Mouse (Mus musculus) kidney, embryonic 14.5 days (tissue): ENCODE results near the gene Itgb5. TPM values are rescaled to one million over a fixed set of nuclear protein-coding genes. Genes with fewer than 3 reads are reported as not detected.

Experiments used
- ATAC-seq: fragments of 200-750 bp; cut with Nextera tagmentation; 2 replicates; pipeline ENCODE4 v1.8.0; 2017; ENCODE audit warnings: moderate number of reproducible peaks, mild to moderate bottlenecking, moderate TSS enrichment, moderate library complexity; ENCODE audit not compliant: low FRiP score, low TSS enrichment
- H3K27ac ChIP-seq: fragments of 300-500 bp; sonication (generic); 2 replicates; pipeline ENCODE4 v1.5.1; 2014; ENCODE audit warnings: low read depth, mild to moderate bottlenecking, low read length, moderate library complexity, mixed read lengths
- H3K27me3 ChIP-seq: fragments of 300-500 bp; sonication (generic); 2 replicates; pipeline ENCODE4 v1.6.1; 2014; ENCODE audit warnings: mild to moderate bottlenecking, low read length; ENCODE audit not compliant: control insufficient read depth, insufficient read depth
- H3K36me3 ChIP-seq: fragments of 300-500 bp; sonication (generic); 2 replicates; pipeline ENCODE4 v1.6.1; 2014; ENCODE audit warnings: low read length, mixed read lengths; ENCODE audit not compliant: control insufficient read depth, insufficient read depth
- H3K4me1 ChIP-seq: fragments of 300-500 bp; sonication (generic); 2 replicates; pipeline ENCODE4 v1.6.1; 2014; ENCODE audit warnings: low read length, mixed read lengths; ENCODE audit not compliant: control insufficient read depth, insufficient read depth
- H3K4me2 ChIP-seq: fragments of 300-500 bp; sonication (generic); replicated peaks from 2 replicates; pipeline ENCODE4 v1.6.1; 2014; ENCODE audit warnings: low read depth, mild to moderate bottlenecking, low read length
- H3K4me3 ChIP-seq: fragments of 300-500 bp; sonication (generic); 2 replicates; pipeline ENCODE4 v1.5.1; 2014; ENCODE audit warnings: mild to moderate bottlenecking, low read length
- H3K9ac ChIP-seq: fragments of 300-500 bp; sonication (generic); 2 replicates; pipeline ENCODE4 v1.6.1; 2014; ENCODE audit warnings: low read depth, mild to moderate bottlenecking, low read length, moderate library complexity
- H3K9me3 ChIP-seq: fragments of 300-500 bp; sonication (generic); 2 replicates; pipeline ENCODE4 v1.6.1; 2016; ENCODE audit warnings: low read length; ENCODE audit not compliant: control insufficient read depth
- WGBS: fragments of 180-500 bp; shearing (Covaris S2); extraction: QIAGEN DNeasy Blood & Tissue Kit; methylation state at CpG from one replicate; pipeline ENCODE4 v1.1.7; 2014; 5-methylcytosine and 5-hydroxymethylcytosine counted together
- polyA plus RNA-seq: library from polyadenylated mRNA; unstranded; fragments of >200 nt; fragmentation: Nextera tagmentation; extraction: Ambion mirVana; gene quantifications from 2 replicates; pipeline ENCODE4 v1.2.1, GENCODE M21; 2014

The Itgb5 gene
- polyA plus RNA-seq, 1 experiment from 2014 or later = 49.7 TPM

DNA sequence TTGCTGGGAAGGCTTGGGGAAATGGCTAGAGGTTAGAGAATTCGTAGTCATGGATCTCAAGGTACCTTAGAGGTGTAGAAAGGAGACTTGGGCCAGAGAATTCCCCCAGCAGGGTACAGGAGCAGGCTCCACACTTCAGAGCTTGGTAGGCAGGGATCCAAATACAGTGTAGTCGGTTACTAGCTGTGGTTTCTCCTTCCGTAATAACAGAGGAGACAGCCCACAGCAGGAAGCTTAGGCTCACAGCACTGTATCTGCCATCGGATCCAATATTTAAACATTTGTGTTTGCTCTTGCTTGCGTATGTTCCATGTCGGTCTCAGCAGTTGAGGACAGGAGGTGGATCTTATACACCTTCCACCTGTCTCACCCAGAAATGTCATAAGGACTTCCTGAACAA is 33.6 kb upstream of the Itgb5 start:
- no peak for ATAC-seq
- no peaks in the 10 kb centered on the region for H3K4me1 ChIP-seq
- 82% methylated on average over 6 of the region's 6 CpGs for WGBS
- no peak overlapping the region for H3K9ac ChIP-seq
- H3K9me3 ChIP-seq = no peaks in the 10 kb centered on the region
- no peaks in the 10 kb centered on the region for H3K27me3 ChIP-seq
- no peak overlapping the region for H3K4me3 ChIP-seq
- H3K27ac ChIP-seq = no peak overlapping the region
- no peaks in the 10 kb centered on the region for H3K36me3 ChIP-seq
- no peak overlapping the region for H3K4me2 ChIP-seq

DNA sequence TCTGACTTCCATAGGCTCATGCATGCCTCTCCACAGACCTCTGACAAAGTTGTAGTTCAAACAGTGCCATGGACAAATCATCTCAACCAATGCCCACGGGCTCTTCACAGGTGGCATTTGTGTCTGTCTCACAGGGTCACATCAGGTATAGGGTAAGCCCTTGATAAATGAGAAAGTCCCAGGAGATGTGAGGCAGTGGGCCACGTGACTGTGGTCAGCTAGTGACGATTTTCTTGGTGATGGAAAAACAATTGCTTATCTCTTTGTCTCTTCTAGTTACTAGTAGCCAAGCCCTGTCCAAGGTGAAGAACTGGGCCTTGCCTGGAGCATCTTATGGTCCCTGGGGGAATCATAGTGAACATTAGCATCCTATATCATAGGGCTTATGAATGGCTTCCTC is 32.7 kb upstream of the Itgb5 start:
- no peak for ATAC-seq
- no peak overlapping the region for H3K27ac ChIP-seq

DNA sequence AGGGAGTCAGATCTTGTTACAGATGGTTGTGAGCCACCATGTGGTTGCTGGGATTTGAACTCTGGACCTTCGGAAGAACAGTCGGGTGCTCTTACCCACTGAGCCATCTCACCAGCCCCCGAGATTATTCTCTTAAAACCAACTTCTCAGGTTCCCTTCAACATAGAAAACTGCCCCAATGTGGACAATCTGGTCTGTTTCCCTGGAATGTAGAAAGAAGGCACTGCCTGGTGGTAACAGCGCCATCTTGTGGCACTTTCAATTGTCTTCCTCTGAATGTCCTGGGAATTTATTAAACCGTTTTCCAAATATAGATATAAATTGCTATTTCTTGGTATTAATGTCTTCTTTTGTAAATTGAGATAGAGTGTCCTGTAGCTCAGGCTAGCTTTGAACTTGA is 31.6 kb upstream of the Itgb5 start:
- ATAC-seq = no peak
- 43% methylated on average over 5 of the region's 5 CpGs for WGBS
- H3K27ac ChIP-seq = no peak overlapping the region

More for the DNA sequence above, 32.7 kb upstream of the Itgb5 start:
- no peak overlapping the region for H3K9ac ChIP-seq
- WGBS = 87% methylated on average over 3 of the region's 3 CpGs
- no peaks in the 10 kb centered on the region for H3K9me3 ChIP-seq
- no peak overlapping the region for H3K4me3 ChIP-seq
- no peaks in the 10 kb centered on the region for H3K4me1 ChIP-seq
- no peaks in the 10 kb centered on the region for H3K36me3 ChIP-seq
- H3K27me3 ChIP-seq = no peaks in the 10 kb centered on the region
- no peak overlapping the region for H3K4me2 ChIP-seq

DNA sequence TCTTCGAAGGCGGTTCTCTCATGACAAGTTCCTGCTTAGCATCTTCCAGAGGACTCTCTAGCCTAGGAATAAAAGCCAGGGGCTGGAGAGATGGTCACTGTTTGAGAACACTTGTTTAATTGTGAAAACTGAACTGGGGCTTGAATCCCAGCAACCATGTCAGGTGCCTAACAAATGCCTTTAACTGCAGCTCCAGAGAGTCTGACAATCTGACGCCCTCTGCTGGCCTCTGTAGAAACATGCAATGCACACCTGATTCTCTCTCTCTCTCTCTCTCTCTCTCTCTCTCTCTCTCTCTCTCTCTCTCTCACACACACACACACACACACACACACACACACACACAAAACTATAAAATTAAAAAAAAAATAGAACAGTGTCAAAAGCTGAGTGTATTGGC is 19.5 kb upstream of the Itgb5 start:
- 82% methylated on average over 3 of the region's 3 CpGs for whole genome bisulfite sequencing
- Histone ChIP-seq H3K27ac (no peak overlapping the region), H3K9me3 (no peaks in the 10 kb centered on the region; the same call in 1 of the 2 replicates), H3K4me1 (no peaks in the 10 kb centered on the region), H3K27me3 (no peaks in the 10 kb centered on the region), H3K4me3 (no peak overlapping the region), H3K4me2 (no peak overlapping the region), H3K9ac (no peak overlapping the region), H3K36me3 (no peaks in the 10 kb centered on the region)
- ATAC-seq = no peak

More for the DNA sequence above, 31.6 kb upstream of the Itgb5 start:
- Histone ChIP-seq H3K4me3 (no peak overlapping the region), H3K36me3 (no peaks in the 10 kb centered on the region), H3K27me3 (no peaks in the 10 kb centered on the region), H3K4me1 (no peaks in the 10 kb centered on the region), H3K9ac (no peak overlapping the region), H3K4me2 (no peak overlapping the region), H3K9me3 (no peaks in the 10 kb centered on the region)

- no peaks in the 10 kb centered on the region for H3K9me3 ChIP-seq
- no peak for ATAC-seq
- WGBS = 86% methylated on average over 7 of the region's 7 CpGs
- H3K9ac ChIP-seq = no peak overlapping the region
- H3K27ac ChIP-seq = no peak overlapping the region
- H3K4me1 ChIP-seq = no peaks in the 10 kb centered on the region
- no peak overlapping the region for H3K4me3 ChIP-seq
- no peaks in the 10 kb centered on the region for H3K27me3 ChIP-seq
- no peaks in the 10 kb centered on the region for H3K36me3 ChIP-seq
- H3K4me2 ChIP-seq = no peak overlapping the region
These were observed 10.9 kb upstream of the Itgb5 start for GRCm38 (mm10) chr16:33818413-33819165.

GRCm38 (mm10) chr16:33820269-33821178 is 8.9 kb upstream of the Itgb5 start:
- Histone ChIP-seq H3K27me3 (no peaks in the 10 kb centered on the region), H3K36me3 (no peaks in the 10 kb centered on the region), H3K4me2 (no peak overlapping the region), H3K27ac (no peak overlapping the region), H3K4me3 (no peak overlapping the region), H3K4me1 (no peaks in the 10 kb centered on the region), H3K9ac (no peak overlapping the region), H3K9me3 (no peaks in the 10 kb centered on the region)
- ATAC-seq = no peak
- WGBS = 20% methylated on average over 17 of the region's 17 CpGs

DNA sequence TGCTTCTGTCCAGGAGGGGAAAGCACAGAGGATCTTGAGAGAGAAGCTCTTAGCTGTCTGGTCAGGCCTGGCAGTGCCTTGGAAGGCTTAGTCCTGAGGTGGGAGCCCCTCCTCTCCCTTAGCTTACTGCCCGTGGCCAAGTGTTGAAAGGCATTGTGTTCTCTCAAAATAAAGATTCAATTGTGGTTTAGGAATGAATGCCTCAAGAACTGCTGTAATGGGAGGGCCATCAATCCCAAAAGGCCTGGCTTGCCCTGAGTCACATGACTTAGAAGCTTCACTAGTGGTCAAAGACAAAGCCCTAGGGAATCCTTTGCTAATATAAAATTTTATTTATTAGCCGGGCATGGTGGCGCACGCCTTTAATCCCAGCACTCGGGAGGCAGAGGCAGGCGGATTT is 4.9 kb upstream of the Itgb5 start:
- 86% methylated on average over 6 of the region's 6 CpGs for WGBS
- no peak overlapping the region for H3K4me2 ChIP-seq
- no peaks in the 10 kb centered on the region for H3K36me3 ChIP-seq
- no peaks in the 10 kb centered on the region for H3K9me3 ChIP-seq
- H3K27me3 ChIP-seq = no peaks in the 10 kb centered on the region
- no peak overlapping the region for H3K27ac ChIP-seq
- H3K9ac ChIP-seq = no peak overlapping the region
- H3K4me3 ChIP-seq = no peak overlapping the region
- no peaks in the 10 kb centered on the region for H3K4me1 ChIP-seq
- no peak for ATAC-seq

DNA sequence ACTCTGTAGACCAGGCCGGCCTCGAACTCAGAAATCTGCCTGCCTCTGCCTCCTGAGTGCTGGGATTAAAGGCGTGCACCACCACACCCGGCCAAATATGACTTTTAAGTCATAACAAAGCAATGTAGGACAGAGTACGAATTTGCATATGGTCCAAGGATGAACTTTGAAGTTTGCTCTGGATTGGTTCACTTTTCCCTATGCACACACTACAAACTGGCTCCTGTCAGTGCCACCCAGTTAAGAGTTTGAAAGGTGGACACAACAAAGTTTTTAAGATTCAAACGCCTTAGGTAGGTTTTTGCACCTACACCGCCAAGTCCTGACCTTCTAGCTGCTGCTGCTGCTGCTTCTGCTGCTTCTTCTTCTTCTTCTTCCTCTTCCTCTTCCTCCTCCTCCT is 969 bp upstream of the Itgb5 start:
- 94% methylated on average over 7 of the region's 7 CpGs for WGBS
- no peak overlapping the region for H3K4me2 ChIP-seq
- ATAC-seq = no peak

More for the DNA sequence above, 969 bp upstream of the Itgb5 start:
- Histone ChIP-seq H3K4me1 (peaks cover 10% of the 10 kb centered on the region; the same call in 1 of the 2 replicates), H3K27me3 (no peaks in the 10 kb centered on the region), H3K4me3 (no peak overlapping the region), H3K27ac (no peak overlapping the region), H3K9me3 (no peaks in the 10 kb centered on the region), H3K36me3 (no peaks in the 10 kb centered on the region), H3K9ac (no peak overlapping the region)
